Mouse (Mus musculus) limb, embryonic 15.5 days (tissue): ENCODE results near the gene Plek. TPM values are rescaled to one million over a fixed set of nuclear protein-coding genes. Genes with fewer than 3 reads are reported as not detected.
A peak's percentile ranks its signal among the peaks of the same experiment; 100 is the strongest.
"Not testable (repeated sequence)": the region's sequence is repeated elsewhere in the genome, so short reads cannot be mapped to it uniquely, and the experiment has no call there.

ENCODE experiments used
- ATAC-seq: fragments of 200-750 bp; cut with Nextera tagmentation; 2 replicates; pipeline ENCODE4 v1.8.0; 2017; ENCODE audit warnings: low read depth, moderate TSS enrichment; ENCODE audit not compliant: insufficient number of reproducible peaks, low FRiP score, low TSS enrichment
- H3K27ac ChIP-seq: fragments of 300-500 bp; sonication (generic); 2 replicates; pipeline ENCODE4 v1.5.1; 2015; ENCODE audit warnings: moderate library complexity, mild to moderate bottlenecking, inconsistent platforms
- H3K27me3 ChIP-seq: fragments of 300-500 bp; sonication (generic); 2 replicates; pipeline ENCODE4 v1.6.1; 2015; ENCODE audit warnings: inconsistent platforms
- H3K36me3 ChIP-seq: fragments of 300-500 bp; sonication (generic); 2 replicates; pipeline ENCODE4 v1.6.1; 2015; ENCODE audit warnings: inconsistent platforms
- H3K4me1 ChIP-seq: fragments of 300-500 bp; sonication (generic); 2 replicates; pipeline ENCODE4 v1.6.1; 2015; ENCODE audit warnings: inconsistent platforms
- H3K4me2 ChIP-seq: fragments of 300-500 bp; sonication (generic); 2 replicates; pipeline ENCODE4 v1.6.1; 2015; ENCODE audit warnings: mild to moderate bottlenecking, inconsistent platforms
- H3K4me3 ChIP-seq: fragments of 300-500 bp; sonication (generic); 2 replicates; pipeline ENCODE4 v1.5.1; 2015; ENCODE audit warnings: mild to moderate bottlenecking, inconsistent platforms
- H3K9ac ChIP-seq: fragments of 300-500 bp; sonication (generic); 2 replicates; pipeline ENCODE4 v1.6.1; 2015; ENCODE audit warnings: inconsistent platforms
- H3K9me3 ChIP-seq: fragments of 300-500 bp; sonication (generic); 2 replicates; pipeline ENCODE4 v1.6.1; 2016; ENCODE audit warnings: inconsistent platforms
- WGBS: fragments of 180-500 bp; shearing (Covaris S2); methylation state at CpG from one replicate; pipeline ENCODE4 v1.1.7; 2015; 5-methylcytosine and 5-hydroxymethylcytosine counted together
- polyA plus RNA-seq: library from polyadenylated mRNA; unstranded; fragments of >200 nt; fragmentation: Nextera tagmentation; extraction: Ambion mirVana; gene quantifications from 2 replicates; pipeline ENCODE4 v1.2.1, GENCODE M21; 2015

The Plek gene
- 3.4 and 3.9 TPM in 2 replicates for polyA plus RNA-seq

DNA sequence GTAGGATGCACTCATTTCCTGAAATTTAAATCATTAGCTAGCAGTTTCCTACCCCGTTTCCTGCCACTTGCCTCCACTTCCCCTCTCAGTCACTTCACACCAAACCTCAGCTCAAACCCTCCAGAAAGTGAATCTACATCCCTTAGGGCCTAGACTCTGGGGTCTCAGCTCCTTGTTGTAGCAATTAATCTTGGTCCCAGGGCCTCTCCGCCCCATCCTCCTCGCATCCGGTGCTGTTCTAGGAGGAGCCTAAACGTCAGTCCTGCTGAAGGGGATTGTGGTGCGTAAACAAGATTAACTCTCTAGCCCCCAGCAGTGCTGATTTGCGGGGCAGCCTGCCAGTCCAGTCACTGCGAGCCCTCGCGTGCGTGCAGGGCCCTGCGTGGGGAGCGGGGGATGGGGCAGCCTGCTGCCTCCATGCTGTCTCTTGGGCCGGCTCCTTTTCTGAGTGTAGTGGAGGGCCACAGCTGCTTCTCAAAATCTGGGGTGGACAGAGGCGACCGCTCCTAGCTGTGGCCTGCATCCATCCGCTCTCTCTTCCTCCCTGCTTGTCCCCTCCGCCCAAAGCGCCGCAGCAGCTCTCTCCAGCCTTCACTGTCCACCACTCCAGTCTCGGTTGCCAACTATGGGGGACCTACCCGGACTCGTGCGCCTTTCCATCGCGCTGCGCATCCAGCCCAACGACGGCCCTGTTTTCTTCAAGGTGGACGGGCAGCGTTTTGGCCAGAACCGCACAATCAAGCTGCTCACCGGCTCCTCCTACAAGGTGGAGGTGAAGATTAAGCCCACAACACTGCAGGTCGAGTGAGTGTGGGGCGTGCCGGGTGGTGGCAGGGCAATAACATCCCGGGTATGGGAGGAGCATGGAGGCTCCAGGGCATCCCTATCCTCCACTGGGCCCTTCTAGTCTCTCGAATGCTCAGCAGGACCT, at the start of gene Plek, which contains the start of gene Cnrip1:
Gene Plek, minus strand, starts transcription at position 837 of the 931 bp plus-strand sequence.
Gene Cnrip1, plus strand, starts transcription at position 42 of the 931 bp plus-strand sequence.
- peaks cover 17% of the 10 kb centered on the region; the same call in 1 of the 2 replicates for H3K4me1 ChIP-seq
- H3K36me3 ChIP-seq, result no peaks in the 10 kb centered on the region
- under 1% methylated on average over 38 of the region's 38 CpGs for WGBS
- H3K4me2 ChIP-seq, result peak within 1 kb of the TSS; percentile 64
- peak within 1 kb of the TSS; percentile 47 for H3K4me3 ChIP-seq
- no peak within 1 kb of the TSS for H3K27ac ChIP-seq
- H3K27me3 ChIP-seq, result no peaks in the 10 kb centered on the region
- no peaks in the 10 kb centered on the region for H3K9me3 ChIP-seq
- peak; percentile 80 for ATAC-seq
- peak within 1 kb of the TSS; percentile 43 for H3K9ac ChIP-seq

DNA sequence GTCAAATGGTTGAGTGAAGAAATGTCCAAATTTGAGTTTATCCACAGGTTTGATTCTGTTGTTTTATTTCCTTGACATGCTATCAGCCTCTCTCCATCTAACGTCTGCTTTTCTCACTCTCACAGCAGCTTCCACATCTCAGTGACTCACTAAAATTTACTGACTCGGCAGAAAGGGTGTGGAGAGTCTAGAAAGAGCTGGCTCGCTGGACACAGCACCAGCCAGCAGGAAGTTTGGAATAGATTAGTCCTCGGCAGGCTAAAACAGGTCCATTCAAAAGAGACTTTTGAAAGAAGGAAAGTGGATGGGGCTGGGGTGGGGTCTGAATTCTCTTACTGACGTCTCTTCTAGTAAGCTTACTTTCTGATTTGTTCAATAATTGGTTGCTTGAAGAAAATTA, 33.9 kb upstream of the Plek start:
- H3K4me2 ChIP-seq, result no peak overlapping the region
- H3K4me3 ChIP-seq, result no peak overlapping the region
- no peak for ATAC-seq
- WGBS, result 4% methylated on average over 5 of the region's 5 CpGs
- H3K27ac ChIP-seq, result no peak overlapping the region
- H3K36me3 ChIP-seq, result no peaks in the 10 kb centered on the region
- H3K4me1 ChIP-seq, result peaks cover 18% of the 10 kb centered on the region
- H3K9ac ChIP-seq, result no peak overlapping the region
- H3K9me3 ChIP-seq, result no peaks in the 10 kb centered on the region
- no peaks in the 10 kb centered on the region for H3K27me3 ChIP-seq

DNA sequence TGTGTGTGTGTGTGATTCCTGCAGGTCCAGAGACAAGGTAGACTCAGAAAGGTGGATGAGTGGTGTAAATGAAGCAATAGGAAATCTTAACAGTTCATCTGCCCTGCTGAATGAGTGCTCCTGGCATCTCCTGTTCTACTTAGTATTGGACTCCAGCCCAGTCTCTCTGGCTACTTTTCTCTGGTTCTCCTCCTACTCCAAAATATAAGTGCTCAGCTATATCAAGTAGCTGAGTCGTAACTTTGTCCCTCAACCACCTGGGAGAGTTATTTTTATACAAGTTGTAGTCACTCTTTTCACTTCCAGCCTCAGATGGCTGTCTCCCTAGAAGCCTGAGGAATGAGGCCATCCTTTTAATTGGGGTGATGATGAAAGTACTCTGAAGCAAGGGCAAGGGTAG, 31.7 kb upstream of the Plek start:
- H3K27me3 ChIP-seq, result no peaks in the 10 kb centered on the region
- H3K4me2 ChIP-seq, result no peak overlapping the region
- peak; percentile 55 for ATAC-seq
- H3K9me3 ChIP-seq, result no peaks in the 10 kb centered on the region
- no peak overlapping the region for H3K27ac ChIP-seq
- H3K4me1 ChIP-seq, result peaks cover 18% of the 10 kb centered on the region
- no peak overlapping the region for H3K9ac ChIP-seq
- no peak overlapping the region for H3K4me3 ChIP-seq
- no peaks in the 10 kb centered on the region for H3K36me3 ChIP-seq
- WGBS, result 34% methylated on average over 1 of the region's 1 CpGs

DNA sequence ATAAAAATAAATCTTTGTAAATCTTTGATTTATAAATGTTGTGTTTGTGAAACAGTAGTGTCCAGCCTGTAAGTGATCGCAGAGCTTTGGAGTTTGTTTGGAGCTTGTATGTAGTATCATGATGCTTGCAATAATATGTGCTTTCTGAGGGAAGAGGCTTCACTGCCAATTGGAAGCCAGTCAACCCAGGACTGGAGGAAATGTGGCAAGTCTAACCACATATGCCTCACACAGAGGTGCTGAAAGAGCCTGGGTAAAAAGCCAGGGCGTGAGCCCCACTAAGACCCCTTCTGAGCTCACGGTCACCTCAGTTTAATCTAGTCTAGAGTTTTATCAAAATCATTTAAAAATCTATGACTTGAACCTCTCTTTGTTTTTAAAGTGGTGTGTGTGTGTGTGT, 31.3 kb upstream of the Plek start:
- H3K9me3 ChIP-seq, result no peaks in the 10 kb centered on the region

DNA sequence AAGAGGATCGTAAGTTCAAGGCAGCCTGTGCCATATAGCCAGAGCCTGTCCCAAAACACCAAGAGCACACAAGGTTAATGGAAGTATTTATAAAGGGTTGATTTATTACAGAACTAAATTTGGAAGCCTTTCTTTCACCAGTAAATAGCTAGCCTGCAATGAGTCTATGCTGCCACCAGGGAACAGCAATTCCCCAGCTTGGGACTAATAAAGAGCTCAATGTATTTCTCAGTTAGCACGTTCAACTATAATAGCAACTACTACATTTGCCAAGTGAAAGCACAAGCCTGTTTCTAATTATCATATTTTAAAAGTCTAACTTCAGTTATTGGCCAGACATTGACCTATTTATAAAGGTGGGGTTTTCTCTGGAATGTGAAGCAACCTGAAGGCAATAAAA, 30.8 kb upstream of the Plek start:
- Histone ChIP-seq H3K27me3 (no peaks in the 10 kb centered on the region), H3K36me3 (no peaks in the 10 kb centered on the region), H3K9ac (no peak overlapping the region), H3K4me2 (no peak overlapping the region), H3K27ac (no peak overlapping the region), H3K4me3 (no peak overlapping the region), H3K4me1 (peaks cover 18% of the 10 kb centered on the region), H3K9me3 (no peaks in the 10 kb centered on the region)
- WGBS, result 21% methylated on average over 2 of the region's 2 CpGs
- peak; percentile 69; the same call in 1 of the 2 replicates for ATAC-seq

More for the DNA sequence above, 31.3 kb upstream of the Plek start:
- H3K27me3 ChIP-seq, result no peaks in the 10 kb centered on the region
- H3K9ac ChIP-seq, result no peak overlapping the region
- no peak overlapping the region; the same call in 1 of the 2 replicates for H3K27ac ChIP-seq
- H3K36me3 ChIP-seq, result no peaks in the 10 kb centered on the region
- ATAC-seq, result peak; percentile 71
- H3K4me3 ChIP-seq, result no peak overlapping the region
- peaks cover 18% of the 10 kb centered on the region for H3K4me1 ChIP-seq
- H3K4me2 ChIP-seq, result no peak overlapping the region
- WGBS, result 63% methylated on average over 3 of the region's 3 CpGs

DNA sequence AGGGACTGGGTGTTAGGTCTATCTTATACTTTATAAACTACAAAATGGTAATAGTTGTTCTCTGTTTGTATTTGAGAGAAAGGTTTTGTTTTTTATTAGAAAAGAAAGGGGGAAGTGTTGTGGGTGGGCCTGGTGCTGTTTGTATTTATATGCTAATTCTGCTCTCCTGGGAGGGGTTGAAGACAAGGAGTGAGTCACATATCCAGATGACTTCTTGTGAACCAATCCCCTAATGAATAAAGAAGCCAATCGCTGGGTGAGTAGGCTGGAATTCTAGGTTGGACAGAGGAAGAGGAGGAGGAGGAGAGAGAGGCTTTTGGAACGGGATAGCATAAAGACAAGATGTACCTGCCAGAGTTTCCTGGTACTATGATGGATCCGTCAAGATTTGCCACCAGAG, 29.9 kb upstream of the Plek start:
- no peaks in the 10 kb centered on the region for H3K27me3 ChIP-seq
- 54% methylated on average over 3 of the region's 3 CpGs for WGBS
- no peak for ATAC-seq
- H3K9ac ChIP-seq, result no peak overlapping the region
- no peak overlapping the region for H3K27ac ChIP-seq
- no peaks in the 10 kb centered on the region for H3K9me3 ChIP-seq
- no peak overlapping the region for H3K4me3 ChIP-seq
- peaks cover 18% of the 10 kb centered on the region for H3K4me1 ChIP-seq
- no peaks in the 10 kb centered on the region for H3K36me3 ChIP-seq
- no peak overlapping the region for H3K4me2 ChIP-seq

DNA sequence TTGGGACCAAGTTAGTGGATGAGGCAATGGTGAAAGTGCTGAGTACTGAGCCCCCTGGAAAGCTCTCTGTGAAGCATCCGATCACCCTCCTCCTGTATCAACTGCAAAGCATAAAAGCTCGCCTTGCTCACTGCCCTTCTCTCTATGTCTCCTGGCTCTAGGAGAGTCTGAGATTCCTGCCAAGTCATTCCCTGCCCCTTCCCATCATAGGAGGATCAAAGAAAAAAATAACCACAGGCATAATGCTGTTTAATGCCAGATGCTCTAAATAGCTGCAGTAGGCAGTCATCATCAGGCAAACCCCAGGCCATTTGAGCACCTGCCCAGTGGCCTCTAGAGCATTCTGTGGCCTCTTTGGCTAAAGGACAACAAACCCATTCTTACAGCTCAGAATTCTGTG, 23.5 kb upstream of the Plek start:
- Histone ChIP-seq H3K27ac (no peak overlapping the region), H3K9ac (no peak overlapping the region), H3K4me2 (no peak overlapping the region), H3K9me3 (no peaks in the 10 kb centered on the region), H3K4me1 (no peaks in the 10 kb centered on the region), H3K36me3 (no peaks in the 10 kb centered on the region), H3K4me3 (no peak overlapping the region), H3K27me3 (no peaks in the 10 kb centered on the region)
- ATAC-seq, result no peak
- 79% methylated on average over 2 of the region's 2 CpGs for WGBS

DNA sequence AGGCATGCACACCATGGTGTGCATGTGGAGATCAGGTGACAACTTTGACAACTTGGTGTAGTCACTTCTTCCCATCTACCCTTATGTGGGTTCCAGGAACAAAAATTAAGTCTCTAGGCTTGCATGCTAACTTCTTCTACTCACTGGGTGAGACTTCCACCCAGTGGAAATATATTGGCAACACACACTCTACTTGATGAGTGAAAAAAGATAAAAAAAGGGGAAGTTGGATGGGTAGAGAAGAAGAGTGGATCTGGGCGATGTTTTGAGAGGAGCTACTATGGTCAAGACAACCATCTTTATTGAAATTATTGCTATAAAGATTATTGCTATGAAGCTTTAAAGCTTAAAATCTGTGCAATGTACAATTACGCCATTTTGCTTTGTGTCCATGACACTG, 17.2 kb upstream of the Plek start:
- not testable (repeated sequence) for H3K9me3 ChIP-seq, H3K9ac ChIP-seq, ATAC-seq, H3K4me2 ChIP-seq, H3K4me3 ChIP-seq, H3K4me1 ChIP-seq, H3K36me3 ChIP-seq, H3K27ac ChIP-seq, H3K27me3 ChIP-seq
- WGBS, result 86% methylated on average over 2 of the region's 2 CpGs

DNA sequence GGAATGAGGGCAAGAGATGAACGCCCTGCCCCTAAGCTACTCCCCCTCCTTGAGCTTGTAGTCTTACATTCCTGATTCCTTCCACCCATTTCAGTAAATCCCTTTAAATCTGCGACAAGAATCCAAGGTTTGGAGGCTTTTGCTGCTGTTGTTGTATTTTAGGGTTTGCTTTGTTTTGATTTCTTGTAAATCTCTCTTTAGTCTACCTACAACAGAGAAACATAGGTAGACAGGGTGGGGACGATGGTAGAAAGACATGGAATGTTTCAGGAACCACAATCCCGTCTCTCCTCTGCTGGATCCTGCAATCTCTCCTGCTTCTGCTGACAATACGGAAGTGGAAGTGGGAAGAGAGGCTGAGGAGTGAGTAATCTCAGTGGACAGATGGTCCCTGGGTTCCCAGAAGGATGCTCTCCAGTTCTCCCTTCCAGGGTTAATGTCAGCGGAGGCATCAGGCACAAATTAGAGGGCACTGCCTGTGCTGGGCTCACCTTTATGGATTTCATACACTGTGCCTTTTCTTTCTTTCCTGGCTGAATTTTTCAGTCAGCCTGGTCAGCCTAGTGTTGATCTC, 382 bp upstream of the Plek start:
- WGBS, result 15% methylated on average over 6 of the region's 6 CpGs
- H3K9ac ChIP-seq, result peak overlapping the region; percentile 43
- H3K27ac ChIP-seq, result no peak overlapping the region

DNA sequence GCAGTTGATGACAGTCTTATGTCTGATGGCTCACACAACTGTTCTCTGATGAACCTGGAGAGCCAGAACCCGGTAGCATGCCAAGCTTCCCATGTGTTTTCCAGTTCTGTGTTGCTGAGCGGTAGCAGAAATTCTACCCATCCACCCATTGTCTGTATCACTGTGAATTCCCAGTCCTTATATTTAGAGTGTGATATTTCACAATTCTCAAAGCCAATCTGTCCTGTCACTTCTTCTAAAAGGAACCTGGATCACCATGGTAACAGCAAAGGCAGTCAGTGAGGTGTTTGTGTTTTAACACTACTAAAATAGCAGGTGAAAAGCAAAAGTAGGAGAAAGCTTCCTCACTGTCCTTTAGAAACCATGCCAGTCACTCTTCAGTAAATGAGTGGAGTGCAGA, 6.4 kb downstream of the Plek start:
- WGBS, result 87% methylated on average over 2 of the region's 2 CpGs
- ATAC-seq, result no peak
- Histone ChIP-seq H3K27ac (no peak overlapping the region), H3K4me2 (no peak overlapping the region), H3K9ac (no peak overlapping the region), H3K4me1 (no peaks in the 10 kb centered on the region), H3K9me3 (no peaks in the 10 kb centered on the region), H3K4me3 (no peak overlapping the region), H3K36me3 (no peaks in the 10 kb centered on the region), H3K27me3 (no peaks in the 10 kb centered on the region)

More for the DNA sequence above, 382 bp upstream of the Plek start:
- Histone ChIP-seq H3K4me2 (peak overlapping the region; percentile 64), H3K4me3 (peak overlapping the region; percentile 47), H3K4me1 (peaks cover 17% of the 10 kb centered on the region; the same call in 1 of the 2 replicates), H3K9me3 (no peaks in the 10 kb centered on the region), H3K27me3 (no peaks in the 10 kb centered on the region), H3K36me3 (no peaks in the 10 kb centered on the region)
- no peak for ATAC-seq

DNA sequence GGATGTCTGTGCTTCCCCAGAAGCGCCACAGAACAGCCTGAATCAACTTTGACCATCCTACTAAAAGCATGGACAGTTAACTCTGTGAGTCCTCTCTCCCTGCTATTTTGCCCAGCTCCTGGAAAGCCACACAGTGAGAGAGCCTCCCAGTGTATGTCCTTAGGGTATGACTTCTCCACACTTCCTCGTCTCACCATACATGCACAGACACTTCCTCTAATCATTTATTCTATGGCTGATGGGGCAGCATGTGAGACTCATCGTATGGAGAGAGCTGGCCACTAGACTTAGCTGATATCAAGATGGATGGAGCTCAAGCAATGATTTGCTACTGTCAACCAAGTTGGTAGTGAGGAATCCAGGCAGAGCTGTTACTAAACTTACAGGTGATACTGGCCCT, 28.2 kb downstream of the Plek start:
- Histone ChIP-seq H3K4me1 (no peaks in the 10 kb centered on the region), H3K9me3 (no peaks in the 10 kb centered on the region; the same call in 1 of the 2 replicates), H3K9ac (no peak overlapping the region), H3K27me3 (no peaks in the 10 kb centered on the region), H3K27ac (no peak overlapping the region), H3K4me2 (no peak overlapping the region), H3K4me3 (no peak overlapping the region), H3K36me3 (no peaks in the 10 kb centered on the region)
- ATAC-seq, result no peak
- 74% methylated on average over 3 of the region's 3 CpGs for WGBS

DNA sequence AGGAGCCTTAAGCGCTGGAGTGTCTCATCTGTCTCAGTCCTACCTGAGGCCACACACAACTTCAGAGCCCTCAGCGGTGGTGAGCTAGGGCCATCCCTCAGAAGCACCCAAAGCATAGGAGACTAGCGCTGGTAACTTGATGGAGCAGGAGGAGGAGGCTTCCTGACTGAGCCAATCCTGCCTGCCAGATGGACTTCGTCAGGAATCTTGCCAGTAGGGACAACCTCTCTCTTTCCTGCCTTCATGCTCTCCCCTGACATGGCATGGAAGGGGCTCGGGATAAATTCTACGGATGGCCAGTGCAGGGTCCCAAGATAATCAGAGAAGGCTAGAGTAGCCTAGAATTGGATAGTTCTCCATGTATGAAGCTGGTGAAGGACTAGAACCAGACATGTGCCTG, 29.0 kb downstream of the Plek start:
- Histone ChIP-seq H3K9ac (no peak overlapping the region), H3K27me3 (no peaks in the 10 kb centered on the region), H3K36me3 (no peaks in the 10 kb centered on the region), H3K9me3 (no peaks in the 10 kb centered on the region; the same call in 1 of the 2 replicates), H3K4me1 (no peaks in the 10 kb centered on the region), H3K4me2 (no peak overlapping the region), H3K27ac (no peak overlapping the region), H3K4me3 (no peak overlapping the region)
- no peak for ATAC-seq
- WGBS, result 79% methylated on average over 6 of the region's 6 CpGs
